Mouse (Mus musculus) common myeloid progenitor, adult 5-6 weeks (primary cell): Measurements from ENCODE around the gene Zfp580. TPM values are rescaled to one million over a fixed set of nuclear protein-coding genes. Genes with fewer than 3 reads are reported as not detected.

Experiments used
- ATAC-seq: replicated peaks from 2 replicates; pipeline ENCODE4 v1.8.0; 2016; ENCODE audit warnings: low read depth, mild to moderate bottlenecking, moderate TSS enrichment, inconsistent platforms; ENCODE audit not compliant: poor library complexity, severe bottlenecking
- total RNA-seq: library from RNA; stranded (forward); fragments of 200-1000, 187-1606 nt; gene quantifications from 2 replicates; pipeline ENCODE4 v1.2.3, GENCODE M21; 2017

The Zfp580 gene
- total RNA-seq, 1 experiment from 2014 or later: 3.6 TPM

DNA sequence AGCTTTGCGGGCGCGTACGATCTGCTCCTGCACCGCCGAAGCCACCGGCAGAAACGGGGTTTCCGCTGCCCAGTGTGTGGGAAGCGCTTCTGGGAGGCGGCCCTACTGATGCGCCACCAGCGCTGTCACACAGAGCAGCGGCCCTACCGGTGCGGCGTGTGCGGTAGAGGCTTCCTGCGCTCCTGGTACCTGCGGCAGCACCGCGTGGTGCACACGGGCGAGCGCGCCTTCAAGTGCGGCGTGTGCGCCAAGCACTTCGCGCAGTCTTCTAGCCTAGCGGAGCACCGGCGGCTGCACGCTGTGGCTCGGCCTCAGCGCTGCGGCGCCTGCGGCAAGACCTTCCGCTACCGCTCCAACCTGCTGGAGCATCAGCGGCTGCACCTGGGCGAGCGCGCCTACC is 19.8 kb upstream of the Zfp580 start:
- no peak for ATAC-seq

DNA sequence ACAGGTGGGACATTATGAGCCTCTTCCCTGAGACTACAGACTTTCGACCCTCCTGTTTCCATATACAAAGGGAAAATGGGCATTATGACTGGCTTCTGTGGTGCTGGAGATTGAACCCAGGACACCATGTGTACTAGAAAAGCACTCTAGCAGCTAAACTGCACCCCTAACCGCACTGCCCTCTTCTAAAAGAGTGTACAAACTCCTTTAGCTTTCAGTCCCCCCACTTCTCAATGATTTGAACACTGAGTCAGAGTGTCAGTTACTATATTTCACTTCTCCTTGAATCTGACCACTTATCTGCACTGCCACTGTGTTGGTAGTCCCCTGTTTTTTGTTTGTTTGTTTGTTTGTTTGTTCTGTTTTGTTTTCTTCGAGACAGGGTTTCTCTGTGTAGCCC is 17.5 kb upstream of the Zfp580 start, which contains the start of gene 4632433K11Rik:
Gene 4632433K11Rik (plus strand): TSS at position 301 of the 400 bp plus-strand sequence.
- no peak for ATAC-seq

DNA sequence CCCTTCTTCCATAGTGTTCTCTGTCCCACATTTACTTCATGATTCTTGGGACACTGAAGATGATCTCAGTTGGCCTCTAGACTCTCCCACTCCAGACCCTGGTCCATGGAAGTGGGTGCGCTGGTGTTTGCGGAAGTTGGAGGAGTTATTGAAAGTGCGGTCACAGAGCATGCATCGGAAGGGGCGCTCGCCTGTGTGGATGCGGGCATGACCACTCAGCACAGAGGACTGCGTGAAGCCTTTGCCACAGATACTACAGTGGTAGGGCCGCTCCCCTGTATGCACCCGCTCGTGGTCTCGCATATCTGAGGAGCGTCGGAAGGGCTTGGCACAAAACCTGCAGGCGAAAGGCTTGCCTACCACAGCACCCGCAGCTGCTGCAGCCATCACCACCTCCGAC is 15.7 kb upstream of the Zfp580 start:
- ATAC-seq: no peak

DNA sequence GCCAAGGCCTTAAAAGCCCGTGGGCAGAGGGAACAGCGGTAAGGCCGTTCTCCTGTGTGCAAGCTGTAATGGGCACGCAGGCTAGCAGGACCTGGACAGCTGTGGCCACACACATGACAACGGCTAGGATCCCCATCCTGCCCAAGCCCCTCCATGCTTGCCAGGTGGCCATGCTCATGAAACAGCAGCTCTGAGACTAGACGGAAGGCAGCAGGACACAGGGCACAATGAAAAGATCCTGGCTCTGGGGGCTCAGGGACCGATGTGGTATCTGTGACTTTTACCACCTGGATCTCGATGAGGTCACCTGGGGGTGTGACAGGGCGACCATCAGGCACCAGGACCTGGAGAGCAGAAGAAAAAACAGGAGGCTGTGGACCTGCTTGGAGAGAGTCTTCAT is 15.2 kb upstream of the Zfp580 start:
- ATAC-seq: no peak

DNA sequence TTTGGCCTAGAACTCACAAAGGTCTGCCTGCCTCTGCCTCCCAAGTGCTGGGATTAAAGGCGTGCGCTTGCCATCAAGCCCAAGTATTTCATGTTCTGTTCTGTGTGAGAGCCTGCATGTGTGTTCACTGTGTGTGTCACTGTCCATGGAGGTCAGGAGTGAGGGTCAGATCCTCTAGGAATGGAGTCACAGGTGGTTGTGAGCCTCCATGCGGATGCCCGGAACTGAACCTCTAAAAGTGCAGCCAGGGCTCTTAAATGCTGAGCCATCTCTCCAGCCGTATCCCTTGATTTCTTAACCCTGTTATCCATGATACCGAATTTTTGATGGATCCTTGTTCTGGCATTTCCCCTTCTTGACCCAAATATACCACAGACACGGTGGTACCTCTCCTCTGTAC is 14.3 kb upstream of the Zfp580 start:
- ATAC-seq: no peak

DNA sequence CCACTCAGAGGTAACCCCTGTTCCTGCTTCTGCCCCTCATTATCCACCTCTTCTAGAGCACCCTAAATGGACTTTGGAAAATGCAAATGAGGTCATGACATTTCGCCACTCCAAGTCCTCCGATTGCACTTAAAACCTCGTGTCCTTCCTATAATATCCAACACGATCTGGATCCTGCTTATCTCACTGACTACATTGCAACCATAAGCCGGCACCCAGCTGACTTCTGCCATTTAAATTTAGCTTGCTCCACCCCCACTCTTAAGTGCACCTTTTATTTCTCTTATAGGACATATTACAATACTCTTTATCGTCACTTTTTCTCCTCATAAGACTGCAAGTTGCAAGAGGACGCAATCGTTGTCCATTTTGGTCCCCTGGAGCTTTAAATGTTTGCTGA is 13.9 kb upstream of the Zfp580 start:
- no peak for ATAC-seq

DNA sequence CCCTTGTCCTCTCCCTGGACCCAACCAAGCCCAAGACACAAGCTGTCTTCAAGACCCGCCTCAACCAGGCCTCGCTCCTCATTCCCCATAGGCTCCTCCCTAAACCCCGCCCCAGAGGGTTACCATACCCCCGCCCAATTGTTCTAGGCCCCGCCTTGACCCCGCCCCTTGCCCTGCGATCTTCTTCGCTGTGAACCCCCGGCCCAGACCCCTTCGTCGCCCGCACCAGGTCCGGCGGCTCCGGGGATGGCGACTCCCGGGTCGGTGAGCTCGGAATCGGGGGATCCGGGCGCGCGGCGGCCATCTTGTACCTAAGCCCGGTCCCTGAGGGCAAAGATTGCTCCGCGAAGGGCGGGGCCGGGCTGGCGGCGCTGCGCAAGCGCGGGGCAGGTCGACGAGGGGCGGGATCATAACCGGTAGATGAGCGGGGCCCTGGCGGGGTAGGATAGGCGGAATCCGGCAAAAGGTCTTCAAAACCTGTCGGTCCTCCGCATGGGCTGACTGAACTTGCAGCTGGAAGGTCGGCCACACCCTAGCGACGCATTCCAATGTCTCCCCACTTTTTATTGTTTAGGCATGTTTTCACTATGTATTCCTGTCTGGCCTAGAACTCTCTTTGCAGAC is 13.1 kb upstream of the Zfp580 start, which contains the start of gene Zfp784:
Gene Zfp784 (minus strand): TSS at position 338 of the 624 bp plus-strand sequence.
- peak; percentile 91 for ATAC-seq

DNA sequence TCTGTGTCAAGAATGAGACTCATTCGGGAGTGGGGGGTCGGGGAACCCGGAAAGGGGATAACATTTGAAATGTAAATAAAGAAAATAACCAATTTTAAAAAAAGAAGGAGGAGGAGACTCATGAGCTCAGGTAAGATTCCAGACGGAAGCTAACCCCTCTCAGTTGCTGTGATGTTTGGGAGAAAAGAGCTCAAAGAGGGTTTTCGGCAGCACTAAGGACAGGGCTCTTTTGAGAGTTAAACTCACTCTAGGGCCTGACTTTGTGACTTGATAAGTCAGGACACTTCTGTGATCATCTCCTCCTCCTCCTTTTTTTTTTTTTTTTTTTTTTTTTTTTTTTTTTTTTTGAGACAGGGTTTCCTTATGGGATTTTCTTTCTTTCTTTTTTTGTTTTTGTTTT is 12.4 kb upstream of the Zfp580 start:
- no peak for ATAC-seq

DNA sequence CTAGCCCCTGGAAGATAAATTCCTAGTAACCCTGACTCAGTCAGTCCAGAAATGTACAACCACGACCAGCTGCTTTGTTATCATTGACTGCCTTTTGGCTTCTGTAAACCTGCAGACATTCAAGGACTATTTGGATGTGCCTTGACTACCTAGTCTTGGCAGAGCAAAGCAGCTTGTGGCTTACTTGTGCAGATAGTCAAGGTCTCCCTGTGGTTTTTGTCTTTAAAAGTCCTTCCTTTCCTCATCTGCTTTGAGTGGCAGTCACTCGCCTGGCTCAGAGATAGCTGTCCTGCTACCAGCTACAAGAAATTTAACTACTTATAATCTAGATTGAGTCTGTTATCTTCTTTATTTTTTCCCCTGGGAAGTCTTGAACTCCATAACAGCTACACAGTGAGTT is 6.4 kb upstream of the Zfp580 start:
- peak; percentile 24; the same call in 1 of the 2 replicates for ATAC-seq

DNA sequence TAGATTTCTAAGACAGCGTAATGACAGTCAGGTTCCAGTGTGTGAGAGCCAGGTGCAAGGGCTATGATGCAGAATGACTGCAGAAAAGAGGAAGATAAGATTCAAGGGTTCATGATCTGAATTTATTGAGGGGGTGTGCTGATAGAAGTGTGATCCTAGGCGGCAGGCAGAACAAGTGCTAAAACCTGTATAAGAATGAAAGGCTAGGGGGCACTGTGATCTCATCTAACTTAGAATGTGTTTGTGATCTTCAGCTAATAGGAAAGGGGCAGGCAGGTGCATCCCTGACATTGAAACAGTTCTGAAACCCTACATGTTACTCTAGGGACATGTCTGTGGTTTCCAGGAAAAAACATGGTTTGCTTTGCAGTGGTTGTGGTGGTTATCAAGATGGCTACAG is 5.2 kb upstream of the Zfp580 start:
- no peak for ATAC-seq

DNA sequence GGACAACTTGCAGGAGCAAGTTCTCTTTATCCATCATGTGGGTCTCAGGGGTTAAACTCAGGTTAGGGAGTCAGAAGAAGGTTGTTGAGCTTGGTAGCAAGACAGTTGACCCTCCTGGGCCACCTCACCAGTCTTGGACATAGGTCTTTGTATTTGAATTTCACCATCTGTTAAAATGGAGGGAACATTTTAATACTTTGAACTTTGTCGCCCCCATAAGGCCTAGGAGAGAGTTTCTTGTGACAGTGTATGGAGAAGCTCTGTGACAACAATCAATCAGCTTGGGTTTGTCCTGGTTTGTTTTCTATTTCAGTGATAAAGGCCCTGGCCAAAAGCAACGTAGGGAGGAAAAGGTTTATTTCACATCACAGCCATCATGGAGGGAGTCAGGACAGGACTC is 4.0 kb upstream of the Zfp580 start:
- peak; percentile 63 for ATAC-seq

DNA sequence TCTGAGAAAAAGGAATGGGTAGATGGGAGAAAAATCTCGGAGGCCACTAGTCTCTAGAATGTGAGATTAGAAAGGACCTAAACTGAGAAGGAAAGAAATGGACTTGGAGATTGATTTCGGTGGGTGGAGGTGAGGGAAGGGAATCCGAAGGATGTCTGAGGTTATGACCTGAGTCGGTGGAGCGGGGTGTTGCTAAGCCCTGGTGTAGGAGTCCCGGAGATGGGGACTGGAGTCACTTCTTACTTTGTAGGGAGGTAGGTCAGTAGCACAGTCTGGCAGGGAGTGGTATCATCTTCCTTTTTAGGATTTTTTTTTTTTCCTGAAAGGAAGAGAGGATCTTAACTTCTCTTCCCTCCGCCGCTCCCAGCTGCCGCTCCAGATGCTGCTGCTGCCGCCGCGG is 1.1 kb downstream of the Zfp580 start:
- ATAC-seq: no peak

DNA sequence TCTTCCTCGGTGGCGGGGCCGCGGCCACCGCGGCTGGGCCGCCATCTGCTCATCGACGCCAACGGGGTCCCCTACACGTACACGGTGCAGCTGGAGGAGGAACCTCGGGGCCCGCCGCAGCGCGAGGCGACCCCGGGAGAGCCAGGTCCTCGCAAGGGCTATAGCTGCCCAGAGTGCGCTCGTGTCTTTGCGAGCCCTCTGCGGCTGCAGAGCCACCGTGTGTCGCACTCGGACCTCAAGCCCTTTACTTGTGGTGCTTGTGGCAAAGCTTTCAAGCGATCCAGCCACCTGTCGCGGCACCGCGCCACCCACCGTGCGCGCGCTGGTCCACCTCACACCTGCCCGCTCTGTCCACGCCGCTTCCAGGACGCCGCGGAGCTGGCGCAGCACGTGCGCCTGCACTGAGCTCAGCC is 1.6 kb downstream of the Zfp580 start:
- no peak for ATAC-seq

DNA sequence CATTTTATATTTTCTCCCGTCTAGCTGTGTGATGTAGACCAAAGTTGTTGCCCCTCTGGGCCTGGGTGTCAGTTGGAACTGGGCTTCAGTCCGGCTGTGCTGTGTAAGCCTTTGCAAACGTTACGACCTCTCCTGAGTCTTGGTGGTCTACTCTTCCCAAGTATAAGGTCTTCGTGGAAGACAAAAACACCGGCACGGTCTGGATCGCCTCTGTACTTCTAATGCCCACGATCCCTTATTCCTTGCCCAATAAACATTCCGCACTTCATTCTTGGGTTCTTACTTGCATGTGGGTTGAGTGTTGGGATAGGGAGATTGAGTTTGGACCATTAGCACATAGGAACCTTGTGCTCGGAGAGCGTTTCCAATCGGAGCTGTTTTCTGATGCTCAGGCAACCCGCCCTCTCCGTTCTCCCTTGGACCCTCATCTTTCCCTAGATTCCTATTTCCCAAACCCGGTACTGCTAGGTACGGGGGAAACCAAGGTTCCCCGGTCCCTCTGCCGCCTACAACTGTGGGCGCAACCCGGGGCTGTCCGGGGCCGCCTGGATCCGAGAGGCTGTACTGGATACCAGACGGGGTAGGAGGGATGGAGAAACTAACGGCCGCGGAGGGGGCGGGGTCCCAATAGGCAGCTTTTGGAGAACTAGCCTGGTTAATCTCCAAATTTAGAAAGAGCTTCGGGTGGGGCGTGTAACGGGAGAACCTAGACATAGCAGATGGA is 2.3 kb downstream of the Zfp580 start:
- 0 out of 2 replicates have a peak, but pooled peaks have one; percentile 9 for ATAC-seq

DNA sequence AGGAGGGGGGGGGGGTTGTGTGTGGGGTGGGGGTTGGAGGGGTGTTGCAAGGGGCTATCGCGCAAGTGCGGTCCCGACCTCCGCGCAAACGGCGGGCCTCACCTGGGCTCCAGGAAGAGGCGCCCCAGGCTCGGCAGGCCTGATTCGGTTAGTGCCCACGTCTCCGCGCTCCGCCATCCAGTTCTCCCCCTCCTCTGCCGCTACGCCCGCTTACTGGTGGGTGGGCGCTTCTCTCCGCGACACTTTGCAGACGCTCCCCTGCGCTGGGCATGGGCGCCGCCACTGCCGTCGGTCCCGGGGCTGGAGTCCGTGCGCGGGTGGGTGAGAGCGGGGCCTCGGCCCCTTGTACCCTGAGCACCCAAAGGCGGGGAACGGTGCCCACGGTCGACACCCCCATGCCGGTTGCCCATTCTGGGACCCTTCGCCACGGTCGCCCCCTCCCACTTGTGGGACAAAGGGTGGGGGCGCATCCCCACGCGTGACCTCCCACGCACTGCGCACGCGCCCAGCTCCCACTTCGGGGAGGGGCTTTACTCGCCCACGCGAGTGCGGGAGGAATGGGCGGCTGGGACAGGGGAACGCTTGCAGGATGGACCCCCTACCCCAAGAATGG is 5.4 kb downstream of the Zfp580 start:
- ATAC-seq: no peak

DNA sequence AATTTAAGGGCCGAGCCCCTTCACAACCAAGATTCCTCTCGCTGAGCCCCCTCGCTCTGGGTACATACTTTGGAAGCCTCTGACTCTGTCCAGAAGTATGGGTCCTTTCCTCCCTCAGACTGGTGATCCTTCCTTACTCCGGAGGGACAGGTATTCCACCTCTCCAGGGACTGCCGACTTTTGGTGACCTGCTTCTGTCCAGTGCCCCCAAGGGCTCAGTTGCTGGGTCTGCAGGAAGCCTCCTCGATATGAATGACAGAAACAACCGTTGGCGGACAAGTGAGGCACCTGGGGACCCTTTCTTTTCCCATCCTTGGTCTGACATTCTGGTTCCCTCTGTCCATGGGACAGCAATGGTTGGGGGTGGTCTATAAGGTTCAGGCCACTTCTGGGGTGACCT is 6.0 kb downstream of the Zfp580 start:
- no peak for ATAC-seq

DNA sequence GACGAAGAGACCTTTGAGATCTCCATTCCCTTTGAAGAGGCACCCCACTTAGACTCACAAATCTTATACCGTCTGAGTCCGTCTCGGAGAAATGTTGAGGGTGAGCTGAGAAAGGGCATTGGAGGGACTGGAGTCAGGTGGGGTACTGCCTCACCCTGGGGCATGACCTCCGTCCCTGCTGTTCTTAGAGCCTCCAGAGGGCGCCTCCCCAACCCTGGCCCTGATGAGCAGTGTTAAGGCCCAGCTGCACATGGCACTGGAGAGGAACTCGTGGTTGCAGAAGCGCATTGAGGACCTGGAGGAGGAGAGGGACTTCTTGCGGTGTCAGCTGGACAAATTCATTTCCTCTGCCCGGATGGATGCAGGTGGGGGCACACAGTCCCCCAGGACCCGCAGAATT is 6.5 kb downstream of the Zfp580 start:
- 0 out of 2 replicates have a peak, but pooled peaks have one; percentile 11 for ATAC-seq

DNA sequence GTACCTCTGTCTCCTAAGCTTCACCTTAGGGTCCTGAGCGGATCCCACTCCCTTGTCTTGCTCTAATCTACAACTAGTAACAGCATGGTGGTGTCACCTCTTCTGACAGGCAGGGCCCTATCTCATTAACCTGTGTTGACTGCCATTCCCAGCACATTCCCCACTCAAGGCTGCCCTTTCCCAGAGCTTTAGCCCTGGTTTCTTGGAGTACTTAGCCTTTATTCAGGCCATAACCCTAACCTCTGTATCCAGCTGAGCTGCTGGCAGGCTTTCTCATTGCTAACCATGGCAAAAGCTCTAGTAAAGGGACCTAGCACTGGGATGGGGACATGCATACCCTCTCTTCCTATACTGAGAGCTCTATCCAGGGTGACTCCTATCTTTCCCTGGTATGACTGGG is 7.3 kb downstream of the Zfp580 start:
- ATAC-seq: no peak

DNA sequence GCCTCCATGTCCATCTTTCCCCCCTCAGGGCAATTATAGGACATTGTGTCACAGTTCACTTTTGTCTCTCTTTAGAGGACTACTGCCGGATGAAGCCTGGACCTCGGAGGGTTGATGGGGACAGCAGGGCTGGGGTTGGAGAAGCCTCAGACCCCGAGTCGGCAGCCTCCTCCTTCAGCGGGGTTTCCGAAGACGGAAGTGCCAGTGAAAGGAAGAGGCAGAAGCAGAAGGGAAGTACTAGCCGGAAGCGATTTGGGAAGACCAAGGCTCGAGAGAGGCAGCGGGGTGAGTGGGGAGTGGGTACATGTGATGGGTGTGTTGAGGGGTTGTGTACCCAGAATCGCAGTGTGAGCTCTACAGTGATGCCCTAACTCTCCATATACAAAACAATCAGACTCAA is 8.1 kb downstream of the Zfp580 start:
- ATAC-seq: no peak

DNA sequence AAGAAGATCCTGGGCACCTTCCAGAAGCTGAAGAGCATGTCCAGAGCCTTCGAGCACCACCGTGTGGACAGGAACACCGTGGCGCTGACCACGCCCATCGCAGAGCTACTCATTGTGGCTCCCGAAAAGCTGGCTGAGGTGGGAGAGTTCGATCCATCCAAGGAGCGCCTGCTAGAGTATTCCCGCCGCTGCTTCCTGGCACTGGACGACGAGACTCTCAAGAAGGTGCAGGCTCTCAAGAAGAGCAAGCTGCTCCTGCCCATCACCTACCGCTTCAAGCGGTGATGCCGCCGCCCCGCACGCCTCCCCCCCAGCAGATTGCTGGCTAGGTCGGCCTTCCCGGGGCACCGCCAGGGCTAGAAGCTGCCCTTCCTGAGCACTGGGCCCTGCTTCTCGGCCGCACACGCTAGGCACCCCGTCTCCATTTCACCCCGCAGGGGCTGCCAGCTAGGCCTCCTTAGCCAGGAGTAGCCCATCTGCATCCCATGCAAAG is 8.9 kb downstream of the Zfp580 start:
- peak; percentile 27; the same call in 1 of the 2 replicates for ATAC-seq
